Mouse (Mus musculus) Patski (cell line): Measurements from ENCODE around the gene Parp6. TPM values are rescaled to one million over a fixed set of nuclear protein-coding genes. Genes with fewer than 3 reads are reported as not detected.
A peak's percentile ranks its signal among the peaks of the same experiment; 100 is the strongest.

ENCODE experiments used
- ATAC-seq: fragments of 100-300 bp; one replicate; pipeline ENCODE4 v1.8.0; 2021
- CTCF ChIA-PET: fragments of 350-600 bp; sonication (Branson Sonifier 250); formaldehyde crosslinking; loops from one replicate; lab custom pipeline; 2022; ENCODE audit warnings: inconsistent platforms; lab: Charles Lee
- POLR2A ChIA-PET: fragments of 350-600 bp; sonication (Branson Sonifier 250); formaldehyde crosslinking; loops from one replicate; lab custom pipeline; 2022; ENCODE audit warnings: antibody characterized with exemption, inconsistent platforms; lab: Charles Lee
- DNase-seq: peaks from one replicate; pipeline ENCODE4 v3.0.0-alpha.2; 2011; ENCODE audit warnings: low read depth, low spot score
- H3K27me3 ChIP-seq: fragments of 371-371 bp; one replicate; pipeline ENCODE4 v1.5.1; 2021
- CTCF ChIP-seq: fragments of 100-300 bp; IDR thresholded peaks from one replicate; pipeline ENCODE4 v1.5.1; 2021
- in situ Hi-C: fragments of 300-500 bp; cut with MboI; formaldehyde crosslinking; loops from 3 replicates; pipeline ENCODE4 v1.11.1; 2018; ENCODE audit warnings: low pct_unique_long_range_greater_than_20kb, mixed read lengths
- polyA plus RNA-seq: library from polyadenylated mRNA; unstranded; gene quantifications from one replicate; pipeline ENCODE4 v1.2.3, GENCODE M21; 2021

Gene Parp6
- polyA plus RNA-seq, 1 experiment from 2014 or later, result 25.2 TPM

- ATAC-seq (no peak), DNase-seq (no peak)
- in situ Hi-C loops, result no loop called here
- ChIA-PET POLR2A (interaction anchor here (0.6 to 1.2 kb wide), 2 partner anchors 9 kb away, joined by 4 to 5 read pairs; partner anchors contain the start of gene Pkm), CTCF (interaction anchor here (0.9 to 1.2 kb wide), 2 partner anchors 12 to 29 kb away, joined by 3 to 5 read pairs; no protein-coding TSS in a partner anchor)
- no peak for TF ChIP-seq CTCF
- H3K27me3 ChIP-seq, result no peaks in the 10 kb centered on the region
Measured at GRCm38 (mm10) chr9:59664664-59665256, 47.7 kb downstream of the Parp6 start.

- in situ Hi-C loops, result no loop called here
- no peak for DNase-seq
Measured at GRCm38 (mm10) chr9:59666016-59666415, 48.9 kb downstream of the Parp6 start.

GRCm38 (mm10) chr9:59666813-59667212 is 49.7 kb downstream of the Parp6 start:
- DNase-seq (no peak), ATAC-seq (no peak)
- ChIA-PET CTCF (interaction anchor here (0.9 to 2.3 kb wide), 2 partner anchors 10 to 24 kb away, joined by 3 to 14 read pairs; no protein-coding TSS in a partner anchor), POLR2A (interaction anchor here (1.1 to 1.5 kb wide), 3 partner anchors 9 to 17 kb away, joined by 4 to 6 read pairs (median 5); partner anchors contain the start of gene Pkm)
- TF ChIP-seq CTCF, result no peak
- in situ Hi-C loops, result no loop called here
- H3K27me3 ChIP-seq, result no peaks in the 10 kb centered on the region

More at GRCm38 (mm10) chr9:59666016-59666415, 48.9 kb downstream of the Parp6 start:
- CTCF ChIA-PET, result interaction anchor here (2.3 kb wide), 1 partner anchor 11 kb away, joined by 14 read pairs; no protein-coding TSS in a partner anchor
- TF ChIP-seq CTCF, result no peak
- H3K27me3 ChIP-seq, result no peaks in the 10 kb centered on the region
- no peak for ATAC-seq
- POLR2A ChIA-PET, result interaction anchor here (1.2 kb wide), 1 partner anchor 18 kb away, joined by 4 read pairs; no protein-coding TSS in a partner anchor

- CTCF ChIA-PET, result interaction anchor here (0.9 to 2.3 kb wide), 2 partner anchors 9 to 24 kb away, joined by 3 to 14 read pairs; no protein-coding TSS in a partner anchor
- H3K27me3 ChIP-seq, result no peaks in the 10 kb centered on the region
- no peak for DNase-seq
- POLR2A ChIA-PET, result interaction anchor here (1.1 to 1.5 kb wide), 3 partner anchors 9 to 17 kb away, joined by 4 to 6 read pairs (median 5); partner anchors contain the start of gene Pkm
- no peak for TF ChIP-seq CTCF
- ATAC-seq, result no peak
- in situ Hi-C loops, result no loop called here
Measured at GRCm38 (mm10) chr9:59667250-59667649, 50.2 kb downstream of the Parp6 start.

- ATAC-seq, result no peak
Measured at GRCm38 (mm10) chr9:59667904-59668303, 50.8 kb downstream of the Parp6 start.

GRCm38 (mm10) chr9:59668473-59668872 is 51.4 kb downstream of the Parp6 start:
- in situ Hi-C loops, result no loop called here

More at GRCm38 (mm10) chr9:59667904-59668303, 50.8 kb downstream of the Parp6 start:
- no peaks in the 10 kb centered on the region for H3K27me3 ChIP-seq
- in situ Hi-C loops, result no loop called here
- DNase-seq, result no peak
- POLR2A ChIA-PET, result interaction anchor here (1.5 kb wide), 1 partner anchor 10 kb away, joined by 6 read pairs; no protein-coding TSS in a partner anchor
- no peak for TF ChIP-seq CTCF
- CTCF ChIA-PET, result interaction anchor here (2.3 kb wide), 1 partner anchor 9 kb away, joined by 14 read pairs; no protein-coding TSS in a partner anchor

GRCm38 (mm10) chr9:59669172-59669571 is 52.1 kb downstream of the Parp6 start:
- no peak for ATAC-seq
- ChIA-PET POLR2A (no interaction called here), CTCF (interaction anchor here (1.0 kb wide), 1 partner anchor 13 kb away, joined by 3 read pairs; the partner anchor contains the start of gene Pkm)
- H3K27me3 ChIP-seq, result no peaks in the 10 kb centered on the region
- peak; percentile 46 for TF ChIP-seq CTCF
- in situ Hi-C loops, result no loop called here
- no peak for DNase-seq

More at GRCm38 (mm10) chr9:59668473-59668872, 51.4 kb downstream of the Parp6 start:
- POLR2A ChIA-PET, result no interaction called here
- no peak for DNase-seq
- no peak for ATAC-seq
- H3K27me3 ChIP-seq, result no peaks in the 10 kb centered on the region
- no peak for TF ChIP-seq CTCF
- CTCF ChIA-PET, result no interaction called here

- no peaks in the 10 kb centered on the region for H3K27me3 ChIP-seq
- ChIA-PET POLR2A (interaction anchor here (1.0 to 1.5 kb wide), 3 partner anchors 9 to 20 kb away, joined by 3 read pairs; no protein-coding TSS in a partner anchor), CTCF (interaction anchor here (0.9 to 2.3 kb wide), 4 partner anchors 10 to 54 kb away, joined by 3 to 5 read pairs (median 4); no protein-coding TSS in a partner anchor)
- TF ChIP-seq CTCF, result no peak
- in situ Hi-C loops, result no loop called here
- ATAC-seq (no peak), DNase-seq (no peak)
Measured at GRCm38 (mm10) chr9:59672195-59672894, 55.3 kb downstream of the Parp6 start.

GRCm38 (mm10) chr9:59673427-59673826 is 56.3 kb downstream of the Parp6 start:
- no peak for ATAC-seq
- DNase-seq, result no peak
- ChIA-PET CTCF (interaction anchor here (0.9 to 2.3 kb wide), 4 partner anchors 10 to 43 kb away, joined by 3 to 5 read pairs (median 3); no protein-coding TSS in a partner anchor), POLR2A (interaction anchor here (0.6 to 1.5 kb wide), 4 partner anchors 8 to 22 kb away, joined by 3 to 5 read pairs (median 4); no protein-coding TSS in a partner anchor)
- no peak for TF ChIP-seq CTCF
- H3K27me3 ChIP-seq, result no peaks in the 10 kb centered on the region
- in situ Hi-C loops, result no loop called here

- in situ Hi-C loops, result no loop called here
- H3K27me3 ChIP-seq, result no peaks in the 10 kb centered on the region
- ChIA-PET CTCF (interaction anchor here (2.3 to 3.3 kb wide), 2 partner anchors 9 to 16 kb away, joined by 7 to 14 read pairs; no protein-coding TSS in a partner anchor), POLR2A (interaction anchor here (1.0 kb wide), 1 partner anchor 9 kb away, joined by 3 read pairs; no protein-coding TSS in a partner anchor)
- no peak for TF ChIP-seq CTCF
- ATAC-seq (no peak), DNase-seq (no peak)
Measured at GRCm38 (mm10) chr9:59675598-59675997, 58.5 kb downstream of the Parp6 start.
